Mouse (Mus musculus) liver, embryonic 14.5 days (tissue): ENCODE measurements around the gene Slc7a15.
"Not testable (repeated sequence)": the region's sequence is repeated elsewhere in the genome, so short reads cannot be mapped to it uniquely, and the experiment has no call there.

ENCODE experiments used
- CTCF ChIP-seq: IDR thresholded peaks from 2 replicates; pipeline ENCODE4 v1.5.1; 2016; ENCODE audit warnings: antibody characterized with exemption, low read depth, control low read depth
- EP300 ChIP-seq: IDR thresholded peaks from 2 replicates; pipeline ENCODE4 v1.6.1; 2016; ENCODE audit warnings: antibody characterized with exemption, low read depth

DNA sequence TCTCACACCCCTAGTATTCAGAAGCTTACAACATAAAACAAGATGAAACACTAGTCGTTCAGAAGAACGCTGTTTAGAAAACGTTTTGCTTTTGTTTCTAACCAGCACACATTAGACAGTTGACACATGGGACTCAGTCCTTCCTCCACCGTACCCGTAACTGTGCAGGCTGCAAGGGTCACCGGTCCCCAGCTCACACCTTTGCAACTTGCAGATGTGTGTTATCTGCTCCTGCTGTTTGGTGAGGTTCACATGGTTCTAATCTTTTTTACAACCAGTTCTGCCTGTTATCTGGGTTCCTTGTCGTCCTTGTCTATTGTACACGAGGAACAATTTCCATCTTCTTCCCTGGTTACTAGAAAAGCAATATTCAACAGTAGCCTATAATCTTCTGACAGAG is 49.3 kb upstream of the Slc7a15 start:
- not testable (repeated sequence) for TF ChIP-seq EP300, CTCF
